Comparison of ENCODE assay signal across 20 mouse cellular contexts in the genomic region with DNA sequence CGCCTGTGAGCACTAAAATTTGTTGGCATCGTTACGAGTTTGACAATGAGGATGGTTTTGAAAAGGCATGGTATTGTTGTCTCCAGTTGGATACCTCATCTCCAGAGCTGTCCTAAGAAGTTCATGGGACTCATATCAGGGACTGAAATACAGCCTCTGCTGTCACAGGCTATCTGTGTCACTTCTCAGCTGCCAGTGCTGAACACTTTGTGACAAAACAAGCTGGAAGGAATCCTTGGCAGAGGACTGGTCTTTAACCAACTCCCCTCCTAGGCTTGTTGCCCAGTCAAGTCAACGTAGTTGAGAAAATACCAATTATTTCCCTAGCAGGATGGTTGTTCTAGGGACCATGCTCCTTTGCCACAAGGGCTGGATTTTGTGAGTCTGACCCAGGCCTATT.
DNase-seq lines count a peak whose midpoint lies in the region; ATAC-seq and TF ChIP-seq lines count a peak whose summit lies in the region.
"Had no signal": no experiment of that assay in that cellular context is flagged by ENCODE, and none has a peak within 500 bp of the region (broad histone marks: within the 10 kb centered on the region; RNA-seq: fewer than 3 reads in every experiment).

No protein-coding gene starts in this region.

- no peak overlapping the region for H3K9ac ChIP-seq in hindbrain, postnatal 0 days (replicated peaks; ENCODE audit: low read length)
- no peak overlapping the region for H3K9ac ChIP-seq in hindbrain, embryonic 12.5 days
- H3K9ac ChIP-seq: embryonic facial prominence, embryonic 15.5 days; hindbrain, embryonic 13.5 days; midbrain, embryonic 12.5 days had no signal

- no peaks in the 10 kb centered on the region for H3K36me3 ChIP-seq in hindbrain, postnatal 0 days (ENCODE audit: insufficient read depth, low read length)
- H3K36me3 ChIP-seq in hindbrain, embryonic 12.5 days: no peaks in the 10 kb centered on the region
- H3K36me3 ChIP-seq: embryonic facial prominence, embryonic 15.5 days; hindbrain, embryonic 13.5 days; midbrain, embryonic 12.5 days had no signal

- no peak overlapping the region for H3K4me2 ChIP-seq in hindbrain, postnatal 0 days (ENCODE audit: low read depth, low read length)
- H3K4me2 ChIP-seq in hindbrain, embryonic 12.5 days (replicated peaks): no peak overlapping the region
- H3K4me2 ChIP-seq: embryonic facial prominence, embryonic 15.5 days; hindbrain, embryonic 13.5 days; midbrain, embryonic 12.5 days had no signal

- WGBS in hindbrain, postnatal 0 days: 78% methylated on average over 4 of the region's 4 CpGs
- WGBS in hindbrain, embryonic 12.5 days: 92% methylated on average over 4 of the region's 4 CpGs

- no peak for ATAC-seq in hindbrain, postnatal 0 days
- ATAC-seq in hindbrain, embryonic 12.5 days (ENCODE audit: low FRiP score): no peak
- ATAC-seq: activated CD4-positive, CD25-positive, alpha-beta regulatory T cell, adult 4 months; lung, postnatal 0 days had no signal

- peak; percentile 52 to 55 for DNase-seq in cerebellum, postnatal 10 days
- no peak for DNase-seq in cerebellum, adult 11 months
- DNase-seq in hindbrain, postnatal 0 days (ENCODE audit: low spot score): peak; percentile 40
- DNase-seq in right cerebral cortex, adult 18-20 months: peak; percentile 11
- no peak for DNase-seq in right cerebral cortex, adult 2 months (ENCODE audit: low spot score in 2 of 2)
- DNase-seq in testis, postnatal 14 days (ENCODE audit: low spot score): no peak
- no peak for DNase-seq in thymus, postnatal 14 days
- DNase-seq: adrenal gland, postnatal 10 days; cerebellum, postnatal 36 days; gastrocnemius, postnatal 10 days; kidney, adult 8-10 months; kidney, postnatal 14 days; layer of hippocampus, adult 9-11 months had no signal

- TF ChIP-seq CTCF in hindbrain, postnatal 0 days (IDR thresholded peaks at IDR 0.05; ENCODE audit: low read depth): no peak

- H3K27ac ChIP-seq in hindbrain, postnatal 0 days: no peak overlapping the region
- no peak overlapping the region for H3K27ac ChIP-seq in hindbrain, embryonic 12.5 days
- H3K27ac ChIP-seq: embryonic facial prominence, embryonic 15.5 days; hindbrain, embryonic 13.5 days; midbrain, embryonic 12.5 days; stomach, postnatal 0 days had no signal

- H3K4me3 ChIP-seq in hindbrain, postnatal 0 days (ENCODE audit: low read length): no peak overlapping the region
- H3K4me3 ChIP-seq in hindbrain, embryonic 12.5 days: no peak overlapping the region
- H3K4me3 ChIP-seq: embryonic facial prominence, embryonic 15.5 days; hindbrain, embryonic 13.5 days; midbrain, embryonic 12.5 days had no signal

- H3K9me3 ChIP-seq in hindbrain, postnatal 0 days (ENCODE audit: low read length): no peaks in the 10 kb centered on the region
- no peaks in the 10 kb centered on the region for H3K9me3 ChIP-seq in hindbrain, embryonic 12.5 days (replicated peaks)
- H3K9me3 ChIP-seq: embryonic facial prominence, embryonic 15.5 days; hindbrain, embryonic 13.5 days; midbrain, embryonic 12.5 days had no signal

- no peaks in the 10 kb centered on the region for H3K4me1 ChIP-seq in hindbrain, postnatal 0 days (ENCODE audit: insufficient read depth, low read length)
- 0 out of 2 replicates have a peak, but pooled peaks cover 3% of the 10 kb centered on the region for H3K4me1 ChIP-seq in hindbrain, embryonic 12.5 days
- H3K4me1 ChIP-seq: embryonic facial prominence, embryonic 15.5 days; hindbrain, embryonic 13.5 days; midbrain, embryonic 12.5 days had no signal

- H3K27me3 ChIP-seq in hindbrain, postnatal 0 days (ENCODE audit: insufficient read depth, low read length): no peaks in the 10 kb centered on the region
- no peaks in the 10 kb centered on the region for H3K27me3 ChIP-seq in hindbrain, embryonic 12.5 days
- H3K27me3 ChIP-seq: embryonic facial prominence, embryonic 15.5 days; hindbrain, embryonic 13.5 days; midbrain, embryonic 12.5 days had no signal

Comparison
In these comparisons a context has a peak if more than half of its experiments do, and no peak if none do; other contexts are left out.
1. DNase-seq: peak in cerebellum, postnatal 10 days (2 of 2), hindbrain, postnatal 0 days (single experiment) and right cerebral cortex, adult 18-20 months (single experiment); none in cerebellum, adult 11 months (single experiment), right cerebral cortex, adult 2 months (0 of 2), testis, postnatal 14 days (single experiment) and thymus, postnatal 14 days (single experiment).